Mouse (Mus musculus) embryonic facial prominence, embryonic 14.5 days (tissue): ENCODE measurements at regions not wholly inside any gene's neighbourhood (a gene's known extent, or its start where the extent isn't known, plus 50 kb on each side); places are given as distances from the start of the nearest gene placed in this dataset.

ENCODE experiments used
- ATAC-seq: fragments of 200-750 bp; cut with Nextera tagmentation; 2 replicates; pipeline ENCODE4 v1.8.0; 2017; ENCODE audit warnings: low read depth, moderate number of reproducible peaks, moderate TSS enrichment
- DNase-seq: peaks from one replicate; pipeline ENCODE4 v3.0.0-alpha.2; 2015; ENCODE audit warnings: low spot score
- H3K27ac ChIP-seq: fragments of 300-500 bp; sonication (generic); replicated peaks from 2 replicates; pipeline ENCODE4 v1.5.1; 2014; ENCODE audit warnings: low read depth, mild to moderate bottlenecking, low read length, moderate library complexity
- H3K27me3 ChIP-seq: fragments of 300-500 bp; sonication (generic); replicated peaks from 2 replicates; pipeline ENCODE4 v1.6.1; 2014; ENCODE audit warnings: low read length; ENCODE audit not compliant: control insufficient read depth, insufficient read depth
- H3K36me3 ChIP-seq: fragments of 300-500 bp; sonication (generic); 2 replicates; pipeline ENCODE4 v1.6.1; 2014; ENCODE audit warnings: low read length, mixed read lengths; ENCODE audit not compliant: control insufficient read depth, insufficient read depth
- H3K4me1 ChIP-seq: fragments of 300-500 bp; sonication (generic); 2 replicates; pipeline ENCODE4 v1.6.1; 2014; ENCODE audit warnings: antibody characterized with exemption, low read length; ENCODE audit not compliant: control insufficient read depth, insufficient read depth
- H3K4me2 ChIP-seq: fragments of 300-500 bp; sonication (generic); 2 replicates; pipeline ENCODE4 v1.6.1; 2014; ENCODE audit warnings: low read depth, mild to moderate bottlenecking, low read length, moderate library complexity, mixed read lengths
- H3K4me3 ChIP-seq: fragments of 300-500 bp; sonication (generic); 2 replicates; pipeline ENCODE4 v1.5.1; 2014; ENCODE audit warnings: low read depth, mild to moderate bottlenecking, low read length
- H3K9ac ChIP-seq: fragments of 300-500 bp; sonication (generic); 2 replicates; pipeline ENCODE4 v1.6.1; 2014; ENCODE audit warnings: low read depth, mild to moderate bottlenecking, low read length, moderate library complexity, mixed read lengths
- H3K9me3 ChIP-seq: fragments of 300-500 bp; sonication (generic); 2 replicates; pipeline ENCODE4 v1.6.1; 2016; ENCODE audit warnings: low read length; ENCODE audit not compliant: control insufficient read depth
- WGBS: fragments of 180-500 bp; shearing (Covaris S2); extraction: QIAGEN DNeasy Blood & Tissue Kit; methylation state at CpG from one replicate; pipeline ENCODE4 v1.1.7; 2014; 5-methylcytosine and 5-hydroxymethylcytosine counted together

GRCm38 (mm10) chr17:80795453-80796105 lies 67.3 kb upstream of the Map4k3 start:
- ATAC-seq: peak; percentile 91
- no peaks in the 10 kb centered on the region for H3K36me3 ChIP-seq
- no peak overlapping the region for H3K9ac ChIP-seq
- no peaks in the 10 kb centered on the region for H3K27me3 ChIP-seq
- 60% methylated on average over 8 of the region's 8 CpGs for whole genome bisulfite sequencing
- peak; percentile 85 for DNase-seq
- H3K27ac ChIP-seq: no peak overlapping the region
- peaks cover 11% of the 10 kb centered on the region for H3K4me1 ChIP-seq
- H3K4me3 ChIP-seq: no peak overlapping the region
- H3K9me3 ChIP-seq: no peaks in the 10 kb centered on the region
- no peak overlapping the region for H3K4me2 ChIP-seq

- no peak overlapping the region for H3K27ac ChIP-seq
- no peak for DNase-seq
- H3K4me1 ChIP-seq: peaks cover 9% of the 10 kb centered on the region
- no peak overlapping the region for H3K4me2 ChIP-seq
- H3K27me3 ChIP-seq: no peaks in the 10 kb centered on the region
- H3K36me3 ChIP-seq: no peaks in the 10 kb centered on the region
- H3K9ac ChIP-seq: no peak overlapping the region
- no peak for ATAC-seq
- 79% methylated on average over 4 of the region's 4 CpGs for WGBS
- H3K4me3 ChIP-seq: no peak overlapping the region
- H3K9me3 ChIP-seq: no peaks in the 10 kb centered on the region
Observed at GRCm38 (mm10) chr17:80792605-80793004, 64.3 kb upstream of the Map4k3 start.

GRCm38 (mm10) chr17:80789706-80790105 lies 61.4 kb upstream of the Map4k3 start:
- H3K9ac ChIP-seq: no peak overlapping the region
- no peak overlapping the region for H3K27ac ChIP-seq
- no peak overlapping the region for H3K4me3 ChIP-seq
- DNase-seq: no peak
- no peaks in the 10 kb centered on the region for H3K36me3 ChIP-seq
- no peak for ATAC-seq
- 72% methylated on average over 12 of the region's 12 CpGs for WGBS
- H3K9me3 ChIP-seq: no peaks in the 10 kb centered on the region
- H3K4me1 ChIP-seq: 0 out of 2 replicates have a peak, but pooled peaks cover 5% of the 10 kb centered on the region
- no peaks in the 10 kb centered on the region for H3K27me3 ChIP-seq
- no peak overlapping the region for H3K4me2 ChIP-seq

- ATAC-seq: no peak
- no peaks in the 10 kb centered on the region for H3K9me3 ChIP-seq
- H3K27me3 ChIP-seq: no peaks in the 10 kb centered on the region
- no peak for DNase-seq
- H3K4me2 ChIP-seq: no peak overlapping the region
- 84% methylated on average over 3 of the region's 3 CpGs for WGBS
- 0 out of 2 replicates have a peak, but pooled peaks cover 5% of the 10 kb centered on the region for H3K4me1 ChIP-seq
- no peaks in the 10 kb centered on the region for H3K36me3 ChIP-seq
- H3K9ac ChIP-seq: no peak overlapping the region
- no peak overlapping the region for H3K27ac ChIP-seq
- H3K4me3 ChIP-seq: no peak overlapping the region
Observed at GRCm38 (mm10) chr17:80789000-80789399, 60.7 kb upstream of the Map4k3 start.

- Histone ChIP-seq H3K4me2 (no peak overlapping the region), H3K4me1 (0 out of 2 replicates have a peak, but pooled peaks cover 5% of the 10 kb centered on the region), H3K9me3 (no peaks in the 10 kb centered on the region), H3K27me3 (no peaks in the 10 kb centered on the region), H3K9ac (no peak overlapping the region), H3K27ac (no peak overlapping the region), H3K4me3 (no peak overlapping the region), H3K36me3 (no peaks in the 10 kb centered on the region)
- ATAC-seq (no peak), DNase-seq (no peak)
- WGBS: 58% methylated on average over 2 of the region's 2 CpGs
Observed at GRCm38 (mm10) chr17:80786858-80787257, 58.6 kb upstream of the Map4k3 start.

- Histone ChIP-seq H3K4me1 (0 out of 2 replicates have a peak, but pooled peaks cover 5% of the 10 kb centered on the region), H3K9me3 (no peaks in the 10 kb centered on the region), H3K4me3 (no peak overlapping the region), H3K27ac (no peak overlapping the region), H3K9ac (no peak overlapping the region), H3K36me3 (no peaks in the 10 kb centered on the region), H3K27me3 (no peaks in the 10 kb centered on the region), H3K4me2 (no peak overlapping the region)
- WGBS: 55% methylated on average over 8 of the region's 8 CpGs
- no peak for ATAC-seq
- DNase-seq: peak; percentile 51
Observed at GRCm38 (mm10) chr17:80786061-80786851, 58.0 kb upstream of the Map4k3 start.

- Histone ChIP-seq H3K4me3 (no peak overlapping the region), H3K27ac (no peak overlapping the region), H3K4me2 (no peak overlapping the region), H3K9ac (no peak overlapping the region), H3K9me3 (no peaks in the 10 kb centered on the region), H3K27me3 (no peaks in the 10 kb centered on the region), H3K36me3 (no peaks in the 10 kb centered on the region), H3K4me1 (0 out of 2 replicates have a peak, but pooled peaks cover 5% of the 10 kb centered on the region)
- 72% methylated on average over 8 of the region's 8 CpGs for WGBS
- DNase-seq: no peak
- no peak for ATAC-seq
Observed at GRCm38 (mm10) chr17:80785476-80785875, 57.2 kb upstream of the Map4k3 start.

GRCm38 (mm10) chr17:80785049-80785448 lies 56.8 kb upstream of the Map4k3 start:
- 65% methylated on average over 4 of the region's 4 CpGs for WGBS

More at GRCm38 (mm10) chr17:80785049-80785448, 56.8 kb upstream of the Map4k3 start:
- Histone ChIP-seq H3K36me3 (no peaks in the 10 kb centered on the region), H3K27ac (no peak overlapping the region), H3K9ac (no peak overlapping the region), H3K4me3 (no peak overlapping the region), H3K9me3 (no peaks in the 10 kb centered on the region), H3K4me2 (no peak overlapping the region), H3K27me3 (no peaks in the 10 kb centered on the region), H3K4me1 (peaks cover 9% of the 10 kb centered on the region)
- ATAC-seq: no peak
- DNase-seq: no peak
